Mouse (Mus musculus): ENCODE measurements at regions not wholly inside any gene's neighbourhood (a gene's known extent, or its start where the extent isn't known, plus 50 kb on each side); places are given as distances from the start of the nearest gene placed in this dataset.

- no peak for TF ChIP-seq CTCF (IDR thresholded peaks at IDR 0.05; ENCODE audit: low read depth, low read length)
- TF ChIP-seq TAL1 (conservative IDR thresholded peaks at IDR 0.05; ENCODE audit: low read depth, low read length) = no peak
- no peak for TF ChIP-seq GATA1 (IDR thresholded peaks at IDR 0.05; ENCODE audit: borderline replicate concordance, low read length)
- TF ChIP-seq POLR2AphosphoS5 (IDR thresholded peaks at IDR 0.05; ENCODE audit: insufficient replicate concordance, low read depth, low read length) = no peak
- TF ChIP-seq GATA2 (IDR thresholded peaks at IDR 0.05; ENCODE audit: borderline replicate concordance, low read depth, low read length) = no peak
Observed at GRCm38 (mm10) chr1:73805156-73805555, 319.1 kb downstream of the Tns1 start.
